Mouse (Mus musculus) embryonic facial prominence, embryonic 13.5 days (tissue): ENCODE results near the gene Tmem248. TPM values are rescaled to one million over a fixed set of nuclear protein-coding genes. Genes with fewer than 3 reads are reported as not detected.

ENCODE experiments used
- polyA plus RNA-seq: library from polyadenylated mRNA; unstranded; fragments of >200 nt; fragmentation: Nextera tagmentation; extraction: Ambion mirVana; gene quantifications from 2 replicates; pipeline ENCODE4 v1.2.1, GENCODE M21; 2015

Gene Tmem248
- polyA plus RNA-seq, 1 experiment from 2014 or later, result 31.8 TPM

Other genes with a start within 250 kb of the Tmem248 start
- 38.2 and 43.4 TPM in 2 replicates for gene Gusb, start 214.0 kb upstream of the Tmem248 start, polyA plus RNA-seq
- 21.8 and 24.8 TPM in 2 replicates for gene Asl, start 187.8 kb upstream of the Tmem248 start, polyA plus RNA-seq
- gene Crcp, start 187.8 kb upstream of the Tmem248 start, polyA plus RNA-seq, result 44.8 and 47.1 TPM in 2 replicates
- gene Tpst1, start 143.8 kb upstream of the Tmem248 start, polyA plus RNA-seq, result 87.3 and 98.5 TPM in 2 replicates
- gene Kctd7, start 72.2 kb upstream of the Tmem248 start, polyA plus RNA-seq, result 6.1 and 7.2 TPM in 2 replicates
- 25.8 and 28.0 TPM in 2 replicates for gene Rabgef1, start 45.3 kb upstream of the Tmem248 start, polyA plus RNA-seq
- 66.5 and 68.9 TPM in 2 replicates for gene Sbds, start 38.4 kb downstream of the Tmem248 start, polyA plus RNA-seq
- gene Tyw1, start 38.5 kb downstream of the Tmem248 start, polyA plus RNA-seq, result 26.6 and 27.1 TPM in 2 replicates
- gene Caln1, start 152.4 kb downstream of the Tmem248 start, polyA plus RNA-seq, result 2.7 and 4.7 TPM in 2 replicates
- not detected in 2 replicates for gene A330070K13Rik, start 167.6 kb downstream of the Tmem248 start, polyA plus RNA-seq